Mouse (Mus musculus) adrenal gland, postnatal 4 days (tissue): ENCODE measurements at regions not wholly inside any gene's neighbourhood (a gene's known extent, or its start where the extent isn't known, plus 50 kb on each side); places are given as distances from the start of the nearest gene placed in this dataset.
"Not testable (repeated sequence)": the region's sequence is repeated elsewhere in the genome, so short reads cannot be mapped to it uniquely, and the experiment has no call there.

Source experiments
- DNase-seq, 2 experiments: peaks; one replicate each; pipeline ENCODE4 v3.0.0; 2021 to 2022; ENCODE audit warnings: low spot score in 2 of 2, mixed read lengths in 2 of 2

- DNase-seq: no peak
These were observed 54.4 kb upstream of the Tcf12 start for GRCm38 (mm10) chr9:72166084-72166483.

- DNase-seq: no peak
These were observed 54.9 kb upstream of the Tcf12 start for GRCm38 (mm10) chr9:72166611-72167010.

GRCm38 (mm10) chr9:72169231-72169630, 57.6 kb upstream of the Tcf12 start:
- no peak for DNase-seq

DNA sequence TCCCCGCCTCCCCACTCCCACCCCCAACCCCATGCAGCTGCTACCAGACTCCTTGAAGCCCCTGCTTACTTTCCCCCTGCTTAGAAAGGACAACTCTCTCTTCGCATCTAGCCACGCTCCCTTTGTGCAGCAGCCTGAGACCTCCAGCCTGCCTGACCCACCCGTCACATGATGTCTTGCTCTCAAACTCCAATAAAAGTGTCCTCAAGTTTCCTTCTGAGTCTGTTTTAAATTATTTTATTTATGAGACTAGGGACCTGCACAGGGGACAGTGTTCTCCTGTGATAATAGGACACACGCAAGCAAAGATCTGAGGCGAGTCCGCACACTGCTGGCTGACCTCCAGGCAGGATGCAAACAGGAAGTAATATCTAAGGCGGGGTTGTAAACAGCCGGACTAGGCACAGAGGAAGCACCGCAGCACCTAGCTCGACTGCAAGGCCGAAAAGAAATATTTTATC, 58.1 kb upstream of the Tcf12 start:
- peak in 1 of 2 experiments; percentile 26 for DNase-seq

DNA sequence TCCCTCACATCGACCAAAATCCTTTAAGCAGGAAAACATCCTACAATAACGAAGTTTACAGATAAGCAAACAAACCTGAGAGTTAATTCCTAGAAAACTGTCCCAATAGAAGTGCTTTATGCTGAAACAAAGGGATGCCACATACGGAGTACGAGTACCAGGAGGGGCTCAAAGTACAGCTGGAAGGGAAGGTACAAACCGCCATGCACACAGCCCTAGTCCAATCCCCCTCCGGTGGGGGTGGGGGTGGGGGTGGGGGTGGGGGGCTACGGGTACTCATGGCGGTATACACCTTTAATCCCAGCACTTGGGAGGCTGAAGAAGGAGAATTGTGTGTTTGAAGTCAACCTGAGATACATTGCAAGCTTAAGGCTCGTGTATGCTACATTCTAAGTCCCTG, 58.6 kb upstream of the Tcf12 start:
- DNase-seq: no peak

DNA sequence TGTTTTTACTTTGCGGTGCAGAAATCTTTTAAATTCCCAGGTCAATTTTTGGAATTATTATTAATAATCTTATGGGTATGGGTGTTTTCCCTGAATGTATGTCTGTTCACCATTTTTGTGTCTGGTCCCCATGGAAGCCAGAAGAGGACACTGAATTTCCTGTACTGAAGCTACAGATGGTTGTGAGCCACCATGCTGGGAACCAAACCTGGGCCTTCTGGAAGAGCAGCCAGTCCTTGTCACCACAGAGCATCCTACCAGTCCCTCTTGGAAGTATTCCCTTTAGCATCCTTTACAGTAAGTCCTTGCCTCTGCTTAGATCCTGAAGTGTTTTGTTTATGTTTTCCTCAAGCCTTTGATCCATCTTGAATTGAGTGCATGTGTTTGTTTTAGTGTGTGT, 60.7 kb upstream of the Tcf12 start:
- no peak for DNase-seq

DNA sequence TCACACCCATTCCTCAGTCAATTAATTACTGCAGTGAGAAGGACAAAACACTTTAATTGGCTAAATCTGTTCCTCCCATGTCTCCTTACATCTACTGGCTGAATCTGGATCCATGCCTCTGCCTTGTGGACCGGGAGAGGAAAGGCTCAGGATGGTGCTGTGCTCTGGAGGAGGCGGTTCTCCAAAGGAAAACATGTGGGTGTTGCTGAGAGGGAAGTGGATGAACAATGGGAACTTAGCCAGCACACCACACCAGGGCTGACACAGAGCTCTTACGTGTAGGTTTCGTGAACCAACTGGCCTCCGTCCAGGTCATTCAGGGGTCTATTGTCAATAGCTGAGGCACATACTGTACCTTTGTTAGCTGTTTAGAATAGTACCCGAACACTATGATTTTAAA, 69.3 kb upstream of the Tcf12 start:
- no peak for DNase-seq

GRCm38 (mm10) chr9:72183336-72183735, 71.7 kb upstream of the Tcf12 start:
- no peak for DNase-seq

GRCm38 (mm10) chr9:72183925-72184324, 72.3 kb upstream of the Tcf12 start:
- DNase-seq: no peak

DNA sequence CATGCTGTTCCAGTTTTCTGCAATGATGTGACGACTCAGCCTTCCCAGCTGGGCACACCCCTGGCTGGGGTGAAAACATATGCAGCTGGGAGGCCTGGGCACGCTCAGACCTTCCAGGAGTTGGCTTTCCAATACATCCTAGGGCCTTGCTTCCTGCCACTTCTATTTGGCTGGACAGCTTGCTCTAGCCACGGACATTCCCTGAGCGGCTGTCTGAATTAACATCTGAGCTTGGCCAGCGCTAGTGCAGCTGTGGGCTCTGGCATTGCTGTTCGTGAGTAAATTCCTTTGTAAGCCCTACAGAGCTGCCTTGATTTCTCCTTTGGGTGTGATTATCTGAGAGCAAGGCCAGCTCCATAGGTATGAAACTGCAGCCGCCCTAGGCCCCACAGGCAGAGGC, 78.2 kb upstream of the Tcf12 start:
- no peak for DNase-seq

DNA sequence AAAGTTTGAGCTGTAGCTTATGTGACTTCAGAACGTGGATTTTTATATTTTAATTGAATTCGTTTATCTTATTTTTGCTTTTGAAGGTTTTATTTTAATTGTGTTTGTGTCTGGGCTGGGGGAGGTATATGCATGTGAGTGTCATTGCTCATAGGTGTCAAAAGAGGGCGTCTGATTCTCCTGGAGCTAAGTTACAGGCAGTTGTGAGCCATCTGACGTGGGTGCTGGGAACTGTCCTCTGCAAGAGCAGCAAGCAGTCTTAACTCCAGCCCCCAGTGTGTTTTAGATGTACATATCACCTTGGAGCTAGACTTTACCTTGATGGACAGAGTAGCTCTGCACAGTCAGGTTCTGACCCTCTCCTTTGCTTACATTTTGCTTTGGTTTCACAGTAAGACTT, 79.0 kb upstream of the Tcf12 start:
- DNase-seq: no peak

DNA sequence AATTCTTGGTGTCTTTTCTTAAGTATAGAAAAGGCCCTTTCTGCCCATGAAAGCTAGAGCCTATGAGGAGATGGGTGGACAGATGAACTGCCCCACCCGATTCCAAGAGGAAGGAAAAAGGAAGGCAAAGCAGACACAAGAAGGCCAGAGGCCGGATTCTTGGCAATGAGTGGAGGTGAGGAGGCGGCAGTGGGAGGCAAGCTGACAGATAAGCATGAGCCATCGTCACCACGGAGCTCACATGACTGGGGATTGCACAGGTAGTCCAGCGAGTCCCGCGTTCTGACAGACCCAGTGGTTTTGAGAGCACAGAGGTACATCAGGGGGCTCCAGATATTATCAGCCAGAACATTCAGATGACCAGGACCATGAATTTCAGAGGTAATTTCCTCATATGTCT, 79.4 kb upstream of the Tcf12 start:
- DNase-seq: no peak

- DNase-seq: peak in 1 of 2 experiments; percentile 20
These were observed 80.6 kb upstream of the Tcf12 start for GRCm38 (mm10) chr9:72192051-72192952.

DNA sequence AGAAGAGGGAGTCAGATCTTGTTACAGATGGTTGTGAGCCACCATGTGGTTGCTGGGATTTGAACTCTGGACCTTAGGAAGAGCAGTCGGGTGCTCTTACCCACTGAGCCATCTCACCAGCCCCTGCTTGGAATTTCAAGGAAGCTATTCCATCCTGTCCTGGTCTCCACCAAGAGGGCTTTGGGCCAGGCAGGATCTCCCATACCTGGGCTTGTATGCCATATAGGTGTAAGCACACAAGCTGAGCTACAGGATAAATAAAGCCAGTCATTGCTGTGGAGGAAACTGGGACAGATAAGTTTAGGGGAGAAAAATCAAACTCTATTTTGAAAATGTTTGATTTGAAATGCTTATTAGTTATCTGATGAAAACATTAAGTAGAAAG, 81.3 kb upstream of the Tcf12 start:
- DNase-seq: not testable (repeated sequence)

- DNase-seq: no peak
These were observed 79.3 kb upstream of the Zfp280d start for GRCm38 (mm10) chr9:72195348-72195747.

GRCm38 (mm10) chr9:72196626-72197330, 77.9 kb upstream of the Zfp280d start:
- no peak for DNase-seq

DNA sequence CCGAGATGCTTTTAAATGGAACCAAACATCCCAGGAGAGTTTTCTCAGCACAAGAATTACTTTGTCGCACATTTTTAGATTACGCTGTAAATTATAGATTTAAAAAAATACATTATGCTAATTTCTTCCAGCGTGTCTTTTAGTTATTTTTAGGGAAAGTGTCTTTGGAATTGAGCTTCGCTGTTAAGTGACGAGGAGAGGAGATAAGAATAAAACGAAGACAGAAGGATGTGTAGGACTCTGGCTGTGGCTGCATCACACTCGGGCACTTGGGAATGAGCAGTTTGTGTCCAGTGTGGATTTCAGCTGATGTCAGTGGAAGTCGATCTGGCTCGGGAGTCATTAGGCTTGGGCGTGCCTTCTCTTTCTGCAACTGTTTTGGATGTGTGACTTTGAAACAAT, 77.3 kb upstream of the Zfp280d start:
- DNase-seq: no peak

DNA sequence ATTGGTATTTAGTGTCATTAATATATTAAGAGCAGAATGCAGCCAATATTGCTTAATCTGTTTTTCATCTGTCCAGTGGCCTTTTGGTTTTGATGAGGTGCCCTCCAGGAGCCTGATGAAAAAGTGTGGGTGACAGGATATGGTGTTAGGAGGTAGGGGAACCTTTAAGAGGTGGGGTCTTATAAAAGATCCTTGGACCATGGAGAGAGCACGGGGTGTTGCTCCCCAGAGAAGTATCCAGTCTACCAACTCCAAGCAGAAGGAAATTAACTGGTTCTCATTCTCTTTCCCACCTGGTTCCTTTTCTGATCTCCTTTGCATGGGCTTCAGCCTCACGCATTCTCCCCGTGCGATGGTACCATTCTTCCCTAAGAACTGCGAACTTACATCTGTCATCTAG, 75.7 kb upstream of the Zfp280d start:
- no peak for DNase-seq

DNA sequence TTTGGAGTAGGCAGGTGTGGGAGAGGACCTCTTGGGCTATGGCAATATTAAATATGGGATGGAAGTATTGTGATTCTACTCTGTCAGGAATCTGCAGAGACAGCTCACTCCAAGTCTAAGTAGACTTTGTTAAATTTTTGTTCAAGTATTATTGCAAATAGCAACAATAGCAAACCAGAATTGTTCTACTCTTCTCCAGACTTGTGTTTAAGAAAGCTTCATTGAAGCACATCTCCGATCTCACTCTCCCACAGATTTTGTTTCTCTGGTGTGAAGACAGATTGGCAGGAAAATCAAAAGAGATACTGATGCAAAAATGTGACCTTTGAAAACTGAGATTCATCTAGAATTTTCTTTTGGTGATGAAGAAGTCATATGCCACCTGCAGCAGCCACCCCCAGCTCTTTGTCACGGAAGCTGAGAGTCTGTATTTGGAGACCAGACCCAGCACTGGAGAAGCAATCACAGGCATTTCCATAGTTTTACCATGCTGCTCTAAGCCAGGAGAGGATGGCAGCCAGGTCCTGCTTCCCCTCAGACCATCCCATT, 70.2 kb upstream of the Zfp280d start:
- no peak for DNase-seq

DNA sequence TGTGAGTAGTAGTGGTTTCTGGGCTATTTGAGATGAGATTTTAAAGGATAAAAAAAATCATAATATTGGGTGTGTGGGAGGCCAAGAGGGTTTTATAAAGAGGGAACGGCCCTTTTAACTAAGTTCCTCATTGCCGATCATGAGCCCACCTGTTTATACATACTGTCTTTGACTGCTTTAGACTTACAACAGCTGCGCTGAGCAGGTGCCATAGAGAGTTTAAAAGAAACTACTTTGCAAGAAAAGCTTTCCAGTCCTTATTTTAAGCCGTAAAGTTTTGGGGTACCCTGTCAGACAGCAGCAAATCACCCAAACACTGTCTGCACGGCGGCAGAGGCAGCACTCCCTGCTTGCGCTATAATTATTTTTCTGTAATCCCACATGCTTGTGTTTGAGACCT, 68.8 kb upstream of the Zfp280d start:
- no peak for DNase-seq

GRCm38 (mm10) chr9:72206911-72207310, 67.7 kb upstream of the Zfp280d start:
- DNase-seq: no peak

DNA sequence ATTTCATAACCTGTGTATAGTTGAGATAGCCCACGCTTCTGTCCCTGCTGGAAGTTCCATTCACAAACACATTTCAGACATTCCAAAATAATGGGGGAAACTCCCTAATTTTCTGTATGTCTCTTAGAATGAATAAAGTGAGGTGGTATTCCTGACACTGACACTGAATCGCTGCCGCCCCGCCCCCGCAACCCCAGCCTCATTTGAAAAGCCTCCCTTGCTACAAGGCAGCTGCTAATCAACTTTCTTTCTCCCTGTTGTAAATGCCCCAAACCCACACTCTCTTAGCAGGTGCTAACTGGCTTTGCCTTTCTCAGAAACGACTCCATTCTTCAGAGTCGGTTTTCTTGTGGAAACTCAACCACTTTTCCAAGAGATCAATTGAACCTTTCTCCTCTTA, 66.4 kb upstream of the Zfp280d start:
- DNase-seq: no peak
